Mouse (Mus musculus) adrenal gland, postnatal 10 days (tissue): ENCODE measurements around the gene Gm20696. TPM values are rescaled to one million over a fixed set of nuclear protein-coding genes. Genes with fewer than 3 reads are reported as not detected.
A peak's percentile ranks its signal among the peaks of the same experiment; 100 is the strongest.

Experiments
- DNase-seq: peaks from one replicate; pipeline ENCODE4 v3.0.0; 2021; ENCODE audit warnings: mixed read lengths
- total RNA-seq, 2 experiments: library from RNA; stranded (reverse); gene quantifications; 2 replicates each; pipeline ENCODE4 v1.2.3; 2021

Gm20696 gene
- total RNA-seq, 2 experiments from 2014 or later, result 2.4 to 6.6 TPM

GRCm38 (mm10) chr6:99439214-99439877 lies 227.3 kb downstream of the Gm20696 start:
- DNase-seq, result no peak

- no peak for DNase-seq
Measured at GRCm38 (mm10) chr6:99436371-99436770, 230.2 kb downstream of the Gm20696 start.

- DNase-seq, result no peak
Measured at GRCm38 (mm10) chr6:99435140-99435539, 231.5 kb downstream of the Gm20696 start.

- DNase-seq, result no peak
Measured at GRCm38 (mm10) chr6:99433006-99433405, 233.6 kb downstream of the Gm20696 start.

GRCm38 (mm10) chr6:99431941-99432340 lies 234.7 kb downstream of the Gm20696 start:
- no peak for DNase-seq

GRCm38 (mm10) chr6:99430560-99430959 lies 236.0 kb downstream of the Gm20696 start:
- DNase-seq, result no peak

- DNase-seq, result no peak
Measured at GRCm38 (mm10) chr6:99429378-99430131, 237.0 kb downstream of the Gm20696 start.

GRCm38 (mm10) chr6:99428961-99429360 lies 237.6 kb downstream of the Gm20696 start:
- no peak for DNase-seq

GRCm38 (mm10) chr6:99427301-99427700 lies 239.3 kb downstream of the Gm20696 start:
- DNase-seq, result no peak

- no peak for DNase-seq
Measured at GRCm38 (mm10) chr6:99425044-99425443, 241.6 kb downstream of the Gm20696 start.

- DNase-seq, result peak; percentile 51
Measured at GRCm38 (mm10) chr6:99420666-99421065, 245.9 kb downstream of the Gm20696 start.

GRCm38 (mm10) chr6:99412598-99412997 lies 254.0 kb downstream of the Gm20696 start:
- no peak for DNase-seq

- DNase-seq, result no peak
Measured at GRCm38 (mm10) chr6:99409602-99410001, 257.0 kb downstream of the Gm20696 start.

- no peak for DNase-seq
Measured at GRCm38 (mm10) chr6:99408880-99409279, 257.7 kb downstream of the Gm20696 start.

- no peak for DNase-seq
Measured at GRCm38 (mm10) chr6:99403755-99404390, 262.7 kb downstream of the Gm20696 start.

GRCm38 (mm10) chr6:99402941-99403340 lies 263.7 kb downstream of the Gm20696 start:
- no peak for DNase-seq

- no peak for DNase-seq
Measured at GRCm38 (mm10) chr6:99402370-99402769, 264.2 kb downstream of the Gm20696 start.

- DNase-seq, result no peak
Measured at GRCm38 (mm10) chr6:99401801-99402200, 264.8 kb downstream of the Gm20696 start.

GRCm38 (mm10) chr6:99401211-99401610 lies 265.4 kb downstream of the Gm20696 start:
- no peak for DNase-seq

- no peak for DNase-seq
Measured at GRCm38 (mm10) chr6:99395745-99396144, 270.9 kb downstream of the Gm20696 start.

- no peak for DNase-seq
Measured at GRCm38 (mm10) chr6:99394801-99395200, 271.8 kb downstream of the Gm20696 start.

GRCm38 (mm10) chr6:99392484-99392883 lies 274.1 kb downstream of the Gm20696 start:
- no peak for DNase-seq
